Mouse (Mus musculus): Measurements from ENCODE around the gene Ppara.
A peak's percentile ranks its signal among the peaks of the same experiment; 100 is the strongest.

Ppara gene

GRCm38 (mm10) chr15:85851656-85852392, 117.0 kb downstream of the Ppara start:
- peak; percentile 31 for DNase-seq (ENCODE audit: low spot score)

All from MN1 (cell line).